Mouse (Mus musculus) brain, adult 2 months (tissue): ENCODE measurements around the gene Smim5.
"Not testable (repeated sequence)": the region's sequence is repeated elsewhere in the genome, so short reads cannot be mapped to it uniquely, and the experiment has no call there.

ENCODE experiments used
- DNase-seq: peaks from one replicate; pipeline ENCODE4 v3.0.0; 2011; ENCODE audit warnings: low read depth, low spot score

The Smim5 gene

GRCm38 (mm10) chr11:115899486-115900266, at the start of gene Smim5:
TSS of gene Smim5 (plus strand) at chr11:115899966.
- DNase-seq = no peak

- DNase-seq = peak; percentile 61
Observed at GRCm38 (mm10) chr11:115854674-115855073, 45.1 kb upstream of the Smim5 start.

- not testable (repeated sequence) for DNase-seq
Observed at GRCm38 (mm10) chr11:115857146-115857545, 42.6 kb upstream of the Smim5 start.

- DNase-seq = no peak
Observed at GRCm38 (mm10) chr11:115857936-115858335, 41.8 kb upstream of the Smim5 start.

- no peak for DNase-seq
Observed at GRCm38 (mm10) chr11:115858354-115858753, 41.4 kb upstream of the Smim5 start, which contains the start of gene Myo15b. TSS of gene Myo15b (plus strand) at chr11:115858406.

DNA sequence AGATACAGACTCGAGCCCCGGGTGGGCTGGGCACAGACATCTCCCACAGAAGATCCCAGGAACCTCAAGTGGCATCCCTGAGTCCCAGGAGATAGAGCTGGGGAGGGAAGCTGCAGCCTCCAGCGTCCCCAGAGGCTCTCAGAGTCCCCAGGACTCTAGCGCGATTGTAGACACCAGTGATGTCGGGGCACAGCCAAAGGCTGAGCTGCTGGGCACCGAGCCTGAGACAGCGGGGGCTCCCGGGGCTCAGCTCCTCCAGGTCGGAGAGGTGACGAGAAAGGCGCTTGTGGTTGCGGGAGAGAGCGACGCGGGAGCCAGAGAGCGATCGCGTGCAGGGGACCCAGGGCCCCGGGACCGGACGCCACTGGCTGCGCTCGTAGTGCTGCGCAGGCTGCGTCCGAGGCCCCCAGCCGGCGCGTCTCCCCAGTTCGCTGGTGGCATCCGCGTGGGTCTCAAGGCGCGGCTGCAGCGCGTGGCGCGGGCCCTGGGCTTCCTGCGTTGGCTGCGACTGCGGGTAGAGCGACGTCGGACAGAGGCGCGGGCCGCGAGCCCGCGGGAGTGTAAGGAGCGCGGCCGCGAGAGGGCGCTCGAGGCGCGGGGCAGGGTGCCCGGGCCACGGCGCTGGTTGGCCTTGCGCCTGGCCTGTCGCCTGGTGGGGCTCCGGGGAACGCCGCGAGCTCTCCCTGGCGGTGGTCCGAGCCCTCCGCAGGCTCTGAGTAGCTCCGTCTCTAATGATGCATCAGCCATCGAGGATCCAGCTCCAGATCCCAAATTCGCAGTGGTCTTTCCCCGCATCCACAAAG, 40.4 kb upstream of the Smim5 start:
- DNase-seq = peak; percentile 71

GRCm38 (mm10) chr11:115863895-115864294, 35.9 kb upstream of the Smim5 start:
- DNase-seq = no peak

DNA sequence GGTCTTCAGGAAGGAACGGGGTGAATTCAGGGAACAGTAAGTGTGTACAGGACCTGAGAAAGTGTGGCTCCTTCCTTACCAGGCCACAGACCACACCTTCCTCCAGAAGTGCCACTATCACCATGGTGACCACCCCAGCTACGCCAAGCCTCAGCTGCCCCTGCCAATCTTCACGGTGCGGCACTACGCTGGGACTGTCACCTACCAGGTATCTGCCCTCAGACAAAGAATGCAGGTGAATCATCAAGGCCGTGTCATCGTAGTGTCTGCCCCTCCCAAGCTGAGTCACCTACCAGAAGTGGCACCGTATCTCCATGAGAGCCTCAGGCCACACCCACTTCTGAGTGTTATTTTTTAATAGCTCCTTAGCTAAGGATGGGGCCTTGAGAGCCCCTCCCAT, 30.4 kb upstream of the Smim5 start:
- peak; percentile 22 for DNase-seq

DNA sequence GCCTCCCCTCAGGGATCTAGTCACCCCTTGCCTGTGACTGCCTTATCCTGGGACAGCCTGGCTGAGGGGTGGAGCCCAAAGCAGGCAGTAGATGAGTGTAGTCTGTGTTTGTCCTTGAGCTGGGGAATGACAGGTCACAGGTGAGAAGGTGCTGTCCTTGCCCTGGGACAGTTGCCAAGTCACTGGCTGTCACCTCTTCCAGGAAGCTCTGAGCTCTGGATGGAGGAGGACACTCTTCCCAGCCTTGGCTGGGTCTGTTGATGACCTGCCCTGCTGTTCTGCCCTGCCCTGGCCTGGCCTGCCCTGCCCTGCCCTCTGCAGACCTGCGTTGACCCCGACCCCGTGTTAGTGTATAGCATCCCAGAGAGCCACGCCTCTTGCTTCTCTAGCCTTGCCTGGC, 27.3 kb upstream of the Smim5 start:
- DNase-seq = no peak

DNA sequence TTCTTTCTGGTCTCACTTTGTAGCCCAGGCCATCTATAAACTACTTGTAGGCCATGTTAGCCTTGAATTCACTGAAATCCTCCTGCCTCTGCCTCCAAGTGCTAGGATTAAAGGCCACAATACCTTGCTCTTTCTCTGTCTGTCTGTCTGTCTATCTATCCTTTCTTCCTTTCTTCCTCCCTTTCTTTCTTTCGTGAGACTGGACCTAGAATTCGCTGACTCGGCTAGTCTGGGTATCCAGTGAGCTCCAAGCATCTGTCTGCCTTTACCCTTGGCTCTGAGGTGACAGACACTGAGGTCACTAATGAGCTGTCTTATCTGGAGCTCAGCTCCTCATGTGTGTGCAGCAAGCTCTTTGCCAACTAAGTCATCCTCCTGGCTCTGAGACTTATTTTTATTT, 23.8 kb upstream of the Smim5 start:
- no peak for DNase-seq

DNA sequence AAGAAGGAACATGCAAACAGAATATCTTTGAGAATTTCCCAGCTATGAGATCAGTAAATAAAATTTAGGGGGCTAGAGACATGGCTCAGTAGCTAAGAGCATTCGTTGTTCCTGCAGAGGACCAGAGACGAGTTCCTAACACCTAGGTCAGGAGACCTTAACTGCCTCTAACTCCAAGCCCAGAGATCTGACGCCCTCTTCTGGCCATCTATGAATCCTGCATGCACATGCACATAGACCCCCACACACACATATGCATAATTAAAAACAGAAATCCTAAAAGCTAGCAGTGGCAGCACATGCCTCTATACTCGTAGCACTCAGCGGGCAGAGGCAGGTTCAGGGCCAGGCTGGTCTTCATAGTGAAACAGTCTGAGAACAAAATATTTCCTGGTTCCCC, 23.3 kb upstream of the Smim5 start:
- DNase-seq = no peak

- no peak for DNase-seq
Observed at GRCm38 (mm10) chr11:115877174-115877755, 22.5 kb upstream of the Smim5 start.

DNA sequence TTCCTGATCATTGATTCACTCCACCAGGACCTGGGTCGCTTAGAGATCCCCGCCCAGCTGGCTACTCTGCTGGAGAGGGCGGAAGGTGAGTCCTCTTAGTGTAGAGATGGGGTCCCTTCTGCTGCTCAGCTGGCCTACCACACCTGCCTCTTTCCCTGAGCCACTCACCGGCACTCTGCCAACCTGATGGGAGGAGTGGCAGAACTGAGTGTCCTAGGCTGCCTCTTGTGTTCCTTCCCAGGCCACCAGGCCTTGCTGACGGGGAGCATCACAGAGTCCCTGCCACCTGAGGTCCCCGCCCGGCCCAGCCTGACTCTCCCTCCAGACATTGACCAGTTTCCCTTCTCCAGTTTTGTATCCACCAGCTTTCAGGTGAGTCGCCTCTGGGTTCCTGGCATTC, 21.7 kb upstream of the Smim5 start:
- no peak for DNase-seq

DNA sequence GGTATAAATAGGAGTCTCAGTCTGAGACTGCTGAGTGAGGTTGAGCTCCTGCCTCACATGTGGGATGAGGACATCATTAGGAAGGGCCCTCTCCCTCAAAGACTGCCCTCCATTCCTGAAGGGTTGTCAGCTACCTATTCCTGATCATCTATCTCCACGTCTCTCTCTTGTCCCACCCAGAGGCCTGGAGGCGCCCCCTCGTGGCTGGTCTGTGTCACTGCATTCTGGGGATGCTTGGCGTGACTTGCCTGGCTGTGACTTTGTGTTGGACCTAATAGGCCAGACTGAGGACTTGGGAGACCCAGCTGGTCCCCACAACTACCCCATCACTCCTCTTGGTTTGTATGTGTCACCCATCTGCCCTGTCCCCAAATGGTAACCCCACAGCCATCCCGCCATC, 18.8 kb upstream of the Smim5 start:
- peak; percentile 21 for DNase-seq

DNA sequence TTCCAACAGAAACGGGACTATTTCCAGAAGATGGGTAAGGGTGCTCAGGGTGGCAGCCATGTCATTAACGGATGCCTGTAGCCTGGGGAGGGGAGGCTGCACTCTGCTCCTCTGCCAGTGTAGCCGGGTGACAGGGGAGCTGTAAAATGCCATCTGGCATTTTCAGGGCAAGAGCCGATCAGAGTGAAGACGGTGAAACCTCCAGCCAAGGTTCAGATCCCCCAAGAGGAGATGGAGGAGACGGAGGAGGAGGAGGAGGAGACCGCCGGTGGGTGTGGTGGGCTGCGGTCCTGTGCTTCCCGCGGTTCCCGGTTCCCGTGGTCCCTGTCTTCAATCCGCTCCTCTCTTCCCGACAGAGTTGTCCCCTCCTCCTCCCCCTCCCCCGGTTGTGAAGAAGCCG, 16.5 kb upstream of the Smim5 start:
- DNase-seq = no peak

GRCm38 (mm10) chr11:115884361-115884760, 15.4 kb upstream of the Smim5 start:
- no peak for DNase-seq

DNA sequence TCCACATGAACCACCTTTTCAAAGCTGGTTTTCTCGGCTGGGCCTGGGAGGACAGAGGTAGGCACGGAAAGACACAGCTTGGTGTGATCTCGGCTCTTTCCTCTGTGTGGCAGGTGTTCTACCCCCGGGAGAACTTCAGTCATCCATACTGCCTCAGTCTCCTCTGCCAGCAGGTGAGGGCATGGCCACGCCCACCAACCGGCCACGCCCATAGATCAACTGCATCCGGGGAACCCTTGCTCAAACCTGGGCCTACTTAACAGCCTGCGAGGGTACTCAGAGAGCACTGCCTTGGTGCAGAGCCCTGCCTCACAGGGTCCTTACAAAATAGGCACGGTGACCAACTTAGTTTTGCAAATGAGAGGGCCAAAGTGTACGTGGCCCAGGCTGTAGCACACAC, 14.5 kb upstream of the Smim5 start:
- no peak for DNase-seq

DNA sequence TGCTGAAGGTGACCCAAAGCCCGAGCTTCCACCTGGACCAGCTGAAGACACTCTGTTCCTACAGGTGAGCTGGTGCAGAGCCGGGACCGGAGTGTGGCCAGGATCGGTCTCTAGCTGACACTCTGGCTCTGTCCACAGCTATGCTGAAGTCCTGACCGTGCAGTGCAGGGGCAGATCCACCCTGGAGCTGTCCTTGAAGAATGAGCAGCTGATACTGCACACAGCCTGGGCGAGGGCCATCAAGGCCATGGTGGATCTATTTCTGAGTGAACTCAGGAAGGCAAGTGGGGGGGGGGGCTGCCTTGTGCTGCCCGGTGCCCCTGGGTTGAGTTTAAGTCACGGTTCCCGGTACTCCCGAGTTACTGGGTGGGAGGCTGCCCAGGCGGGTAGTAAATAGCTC, 13.3 kb upstream of the Smim5 start:
- no peak for DNase-seq

DNA sequence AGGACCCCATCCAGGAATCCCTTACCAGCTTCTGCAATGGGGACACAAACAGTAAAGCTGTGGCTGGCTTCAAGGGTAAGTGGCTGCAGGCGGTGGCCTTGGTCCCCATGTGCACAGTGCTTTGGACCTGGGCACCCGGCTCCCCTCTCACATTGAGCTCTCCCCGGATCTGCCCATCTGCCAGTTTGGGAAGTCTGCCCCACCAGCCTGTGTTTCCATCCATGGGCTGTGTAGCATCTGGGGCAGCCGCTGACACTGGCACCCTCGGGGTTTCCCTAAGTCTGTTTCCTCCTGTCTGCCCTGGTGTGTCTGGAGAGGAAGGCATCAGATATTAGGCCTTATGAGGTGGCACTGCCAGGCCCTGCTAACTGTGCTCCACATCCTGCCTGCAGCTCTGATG, 11.7 kb upstream of the Smim5 start:
- DNase-seq = no peak

GRCm38 (mm10) chr11:115889159-115889558, 10.6 kb upstream of the Smim5 start:
- no peak for DNase-seq

DNA sequence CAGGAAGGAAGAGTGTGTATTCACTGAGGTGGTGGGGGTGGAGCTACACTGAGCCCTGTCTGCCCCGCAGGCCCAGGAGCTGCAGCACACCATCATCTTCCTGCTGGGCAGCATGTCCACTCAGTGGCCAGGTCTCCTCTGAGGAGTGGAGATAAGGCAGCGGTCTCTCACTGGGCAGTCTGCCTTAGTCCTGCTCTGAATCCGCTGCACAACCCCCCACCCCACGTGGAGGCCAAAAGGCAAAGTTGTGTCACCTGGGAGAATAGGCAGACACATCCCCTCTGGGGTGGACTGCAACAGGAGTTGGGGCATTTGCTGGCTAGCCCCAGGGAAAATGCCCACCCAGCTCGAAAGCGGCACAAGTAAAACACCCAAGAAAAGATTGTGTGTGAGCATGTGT, 7.6 kb upstream of the Smim5 start:
- DNase-seq = no peak

GRCm38 (mm10) chr11:115893071-115893470, 6.7 kb upstream of the Smim5 start:
- no peak for DNase-seq
